Mouse (Mus musculus) urinary bladder, adult 18-20 months (tissue): ENCODE measurements around the gene Macf1.

Experiments used
- DNase-seq, 2 experiments: peaks; one replicate each; pipeline ENCODE4 v3.0.0; 2022; ENCODE audit warnings: low spot score in 2 of 2, mixed read lengths in 2 of 2

Gene Macf1

GRCm38 (mm10) chr4:123684260-123684659, at the start of gene Macf1:
Gene Macf1, minus strand, starts transcription at chr4:123684360.
- no peak for DNase-seq

DNA sequence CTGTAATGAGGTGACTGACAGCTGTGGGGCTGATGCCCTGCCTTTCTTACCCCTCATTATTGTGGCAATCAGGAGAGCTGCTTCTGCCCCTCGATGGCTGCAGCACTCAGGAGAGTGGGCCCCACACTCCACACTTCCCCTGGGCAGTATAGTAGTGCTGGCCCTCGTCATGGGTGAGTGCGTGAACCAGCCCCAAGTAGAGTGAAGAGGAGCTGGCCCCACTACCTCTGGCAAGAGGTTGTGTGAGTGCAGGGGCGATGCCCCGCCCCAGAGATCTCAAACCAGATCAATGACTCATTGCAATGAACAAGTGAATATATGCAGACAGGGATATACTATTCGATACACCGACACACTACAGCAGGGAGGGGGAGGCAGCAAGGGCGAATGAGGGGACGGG, 49.4 kb upstream of the Macf1 start:
- DNase-seq: no peak

DNA sequence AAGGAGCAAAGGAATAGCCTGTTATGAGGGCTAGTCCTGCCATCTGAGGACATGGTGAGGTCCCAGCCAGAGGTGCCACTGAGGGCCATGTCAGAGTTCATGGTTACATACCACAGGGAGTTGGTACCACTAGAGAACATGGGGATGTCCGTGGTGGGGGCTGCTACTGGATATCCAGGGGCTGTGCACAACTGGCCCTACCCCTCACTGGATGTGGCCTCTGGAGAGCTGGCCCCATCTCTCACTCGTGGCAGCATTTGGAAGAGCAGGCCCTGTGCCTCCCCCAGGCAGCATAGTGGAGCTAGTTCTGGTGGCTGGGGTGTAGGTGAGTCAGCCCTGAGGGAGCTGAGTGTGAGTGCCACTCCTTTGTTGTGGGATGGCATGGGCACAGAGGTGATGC, 48.8 kb upstream of the Macf1 start:
- DNase-seq: no peak

GRCm38 (mm10) chr4:123732163-123732910, 48.2 kb upstream of the Macf1 start:
- DNase-seq: no peak

- no peak for DNase-seq
Observed at GRCm38 (mm10) chr4:123721761-123722160, 37.6 kb upstream of the Macf1 start.

DNA sequence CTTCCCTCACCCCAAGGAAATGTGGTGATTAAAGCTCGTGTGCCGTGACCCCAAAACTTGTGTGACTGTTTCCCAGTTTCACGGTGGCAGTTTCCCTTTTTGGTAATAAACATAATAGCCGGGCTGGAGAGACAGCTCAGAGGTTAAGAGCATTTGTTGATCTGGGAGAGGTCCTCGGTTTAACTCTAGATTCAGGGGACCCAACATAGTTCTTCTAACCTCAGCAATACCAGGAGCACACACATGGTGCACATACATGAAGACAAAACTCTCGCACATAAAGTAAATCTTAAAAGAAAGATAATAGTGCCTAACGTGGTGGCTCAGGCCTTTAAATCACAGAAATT, 34.2 kb upstream of the Macf1 start:
- DNase-seq: no peak

GRCm38 (mm10) chr4:123717574-123718433, 33.6 kb upstream of the Macf1 start, which contains the start of gene Ndufs5:
Gene Ndufs5, minus strand, starts transcription at chr4:123718202.
- DNase-seq: peak; percentile 94 to 95

GRCm38 (mm10) chr4:123712431-123712830, 28.3 kb upstream of the Macf1 start:
- no peak for DNase-seq

DNA sequence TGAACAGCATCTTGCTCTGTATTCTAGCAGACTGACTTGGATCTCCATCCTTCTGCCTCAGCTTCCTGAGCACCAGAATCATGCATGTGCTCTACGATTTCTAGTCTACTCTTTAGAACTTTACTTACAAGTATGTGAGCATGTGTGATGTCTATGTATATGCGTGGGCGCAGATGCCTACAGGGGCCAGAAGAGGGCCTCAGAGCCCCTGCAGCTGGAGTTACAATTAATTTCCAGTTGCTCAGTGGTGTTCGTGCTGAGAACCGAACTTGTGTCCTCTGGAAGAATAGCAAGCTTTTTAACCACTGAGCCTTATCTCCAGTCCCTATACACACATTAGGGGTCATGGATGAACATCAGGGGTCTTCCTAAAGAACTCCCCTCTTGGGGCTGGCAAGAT, 23.2 kb upstream of the Macf1 start:
- DNase-seq: no peak

GRCm38 (mm10) chr4:123705340-123705739, 21.2 kb upstream of the Macf1 start:
- DNase-seq: no peak

DNA sequence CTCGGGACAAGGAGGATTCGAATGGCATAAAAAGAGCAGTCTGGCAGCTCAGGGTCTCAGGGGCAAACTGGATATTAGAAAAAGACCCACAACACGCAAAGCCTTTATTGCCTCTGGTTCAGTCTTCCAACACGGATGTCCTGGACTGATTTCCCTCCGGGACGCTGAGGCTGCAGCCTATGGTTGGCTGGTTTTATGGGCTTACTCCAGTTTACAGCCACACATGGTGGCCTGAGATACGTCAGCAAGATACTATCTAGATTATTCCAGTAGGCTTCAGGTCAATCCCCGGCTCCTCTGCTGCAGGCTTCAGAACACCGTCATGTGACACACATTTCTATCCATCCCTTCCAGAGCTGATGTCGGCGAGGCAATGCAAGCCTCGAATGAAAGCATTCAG, 9.2 kb upstream of the Macf1 start:
- DNase-seq: no peak

GRCm38 (mm10) chr4:123692071-123692470, 7.9 kb upstream of the Macf1 start:
- DNase-seq: no peak

DNA sequence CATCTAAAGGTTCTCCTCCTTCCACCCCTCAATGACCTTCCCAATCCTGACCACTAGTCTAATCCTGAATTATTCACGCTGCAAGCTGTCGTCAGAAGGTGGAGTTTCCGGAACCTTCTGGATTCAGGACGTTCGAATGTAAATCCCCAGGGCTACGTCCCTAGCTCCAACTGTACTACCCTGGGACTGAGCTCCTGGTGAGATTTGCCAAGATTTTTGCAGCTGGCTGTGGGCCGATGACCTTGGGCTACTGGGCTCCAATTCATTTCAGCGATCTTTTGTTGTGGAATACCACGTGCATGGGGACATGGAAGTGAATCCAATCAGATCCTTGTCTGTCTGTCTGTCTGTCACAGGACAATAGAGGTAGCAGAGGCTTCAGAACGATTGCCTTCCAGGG, 6.2 kb upstream of the Macf1 start:
- no peak for DNase-seq

DNA sequence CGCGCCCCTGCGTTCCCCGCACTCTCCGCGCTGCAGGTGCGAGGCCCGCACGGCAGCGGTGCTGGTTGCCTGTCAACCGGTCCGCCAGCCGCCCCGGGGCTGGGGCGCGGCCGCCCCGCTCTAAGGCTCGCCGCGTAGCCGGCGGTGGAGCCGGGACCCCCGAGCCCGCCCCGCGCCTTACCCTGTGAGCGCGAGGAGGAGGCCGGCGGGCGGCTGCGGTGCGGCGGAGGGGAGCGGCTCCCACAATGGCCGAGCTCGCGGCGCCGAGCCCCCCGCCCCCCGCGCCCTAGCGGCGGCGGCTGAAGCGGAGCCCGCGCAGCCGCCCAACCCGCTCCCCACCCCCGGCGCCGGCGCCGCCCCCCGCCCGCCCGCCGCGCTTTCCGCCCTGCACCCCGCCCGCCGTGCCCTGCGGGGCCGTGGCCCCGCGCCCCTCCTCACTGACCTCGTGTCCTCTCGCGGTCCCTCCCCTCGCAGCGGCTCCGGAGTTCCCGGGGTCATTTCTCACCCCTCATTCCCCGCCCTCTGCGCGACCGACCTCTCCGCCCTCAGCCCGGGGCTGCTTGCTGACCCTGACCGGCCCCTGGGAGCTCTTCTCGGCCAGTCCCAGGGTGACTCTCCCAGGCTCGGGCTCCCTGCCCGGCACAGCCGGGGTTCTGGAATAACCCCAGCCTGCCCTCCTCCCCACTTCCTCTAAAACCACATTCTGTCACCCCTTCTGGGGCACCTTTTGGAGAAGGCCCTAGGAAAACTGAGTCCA, 3.0 kb upstream of the Macf1 start:
- DNase-seq: no peak

DNA sequence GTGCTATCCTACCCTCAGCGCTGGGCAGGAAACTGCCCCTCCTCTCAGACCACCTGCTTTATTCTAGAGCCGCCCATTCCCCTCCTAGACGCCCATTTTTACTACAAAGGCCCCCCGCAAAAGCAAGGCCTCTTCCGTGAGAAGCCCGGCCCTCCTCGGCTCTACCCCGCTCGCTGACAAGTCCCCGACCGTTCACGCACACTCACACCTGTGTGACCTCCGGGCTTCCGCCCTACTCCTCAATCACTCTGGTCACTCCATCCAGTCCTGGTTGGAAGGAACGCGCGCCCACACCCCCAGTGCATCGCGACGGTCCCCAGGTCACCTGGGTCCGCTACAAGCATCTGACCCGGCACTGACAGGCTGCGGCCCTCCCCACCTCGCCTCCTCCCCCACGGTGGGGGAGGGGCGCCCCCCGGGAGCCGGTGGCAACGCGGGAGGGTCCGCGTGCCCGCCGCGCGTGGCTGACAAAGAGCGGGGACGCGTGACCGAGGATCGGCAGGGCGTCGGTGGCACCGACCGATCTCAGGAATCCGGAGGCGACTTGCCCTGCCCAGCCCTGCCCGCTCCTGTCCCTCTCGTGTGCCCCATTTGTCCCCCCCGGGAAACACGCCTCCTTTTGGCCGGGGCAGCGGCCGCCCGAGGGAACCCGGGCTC, 2.3 kb upstream of the Macf1 start:
- DNase-seq: peak in 1 of 2 experiments; percentile 35

GRCm38 (mm10) chr4:123685506-123686242, 1.5 kb upstream of the Macf1 start:
- no peak for DNase-seq

DNA sequence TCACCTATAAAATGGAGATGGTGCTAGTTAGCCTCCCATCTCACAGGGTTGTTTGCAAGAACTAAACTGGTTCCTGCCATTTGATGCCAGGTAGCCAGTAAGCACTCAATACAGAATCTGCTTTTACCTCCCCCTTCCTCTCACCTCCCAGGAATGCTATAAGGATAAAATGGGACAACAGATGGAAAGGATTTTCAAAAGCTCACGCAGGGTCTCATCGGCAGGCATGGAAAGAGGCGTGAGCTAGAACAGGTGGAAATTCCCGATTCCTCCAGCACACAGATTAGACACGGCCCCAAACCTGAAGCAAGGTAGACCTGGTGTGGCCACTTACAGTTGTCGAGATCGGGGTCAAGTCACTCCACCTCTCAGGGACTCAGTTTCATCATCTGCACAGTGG, 886 bp upstream of the Macf1 start:
- no peak for DNase-seq

DNA sequence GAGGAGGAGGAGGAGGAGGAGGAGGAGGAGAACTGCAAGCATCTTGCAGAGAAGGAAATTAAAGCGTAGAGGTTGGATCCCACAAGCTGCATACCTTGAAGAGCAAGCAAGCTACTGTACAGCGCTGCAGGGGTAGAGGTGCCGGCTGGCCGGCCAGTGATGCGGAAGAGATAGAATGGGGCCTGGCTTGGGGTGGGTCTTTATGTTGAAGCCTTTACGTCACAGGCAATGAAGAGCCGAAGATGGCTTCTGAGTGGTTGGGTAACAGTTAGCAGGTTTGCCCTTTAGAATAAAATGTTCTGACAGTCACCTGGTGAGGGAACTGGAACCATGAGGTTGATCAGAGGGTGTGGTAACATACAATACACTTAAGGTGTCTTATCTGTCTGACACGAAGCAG, 1.9 kb downstream of the Macf1 start:
- DNase-seq: no peak

DNA sequence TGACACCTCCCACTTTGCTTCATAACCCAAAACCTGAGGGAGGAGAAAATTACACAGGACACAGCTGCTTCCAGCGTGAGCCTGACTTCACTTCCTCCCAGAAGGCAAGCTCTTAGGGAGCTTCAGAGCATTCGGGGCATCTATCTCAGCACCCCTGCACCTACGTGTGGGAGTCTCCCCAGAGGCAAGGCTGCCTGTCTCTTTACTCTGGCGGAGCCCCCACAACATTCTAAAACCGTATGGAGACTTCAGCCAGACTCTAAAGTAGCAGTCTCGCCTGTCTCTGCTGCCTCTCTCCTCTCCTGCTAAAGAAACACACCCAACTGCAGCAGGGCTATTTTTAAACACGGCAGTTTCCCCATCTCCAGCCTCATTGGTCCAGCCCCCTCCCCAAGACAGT, 3.2 kb downstream of the Macf1 start:
- DNase-seq: no peak

- no peak for DNase-seq
Observed at GRCm38 (mm10) chr4:123677060-123677804, 6.9 kb downstream of the Macf1 start.
